In the genomic region with DNA sequence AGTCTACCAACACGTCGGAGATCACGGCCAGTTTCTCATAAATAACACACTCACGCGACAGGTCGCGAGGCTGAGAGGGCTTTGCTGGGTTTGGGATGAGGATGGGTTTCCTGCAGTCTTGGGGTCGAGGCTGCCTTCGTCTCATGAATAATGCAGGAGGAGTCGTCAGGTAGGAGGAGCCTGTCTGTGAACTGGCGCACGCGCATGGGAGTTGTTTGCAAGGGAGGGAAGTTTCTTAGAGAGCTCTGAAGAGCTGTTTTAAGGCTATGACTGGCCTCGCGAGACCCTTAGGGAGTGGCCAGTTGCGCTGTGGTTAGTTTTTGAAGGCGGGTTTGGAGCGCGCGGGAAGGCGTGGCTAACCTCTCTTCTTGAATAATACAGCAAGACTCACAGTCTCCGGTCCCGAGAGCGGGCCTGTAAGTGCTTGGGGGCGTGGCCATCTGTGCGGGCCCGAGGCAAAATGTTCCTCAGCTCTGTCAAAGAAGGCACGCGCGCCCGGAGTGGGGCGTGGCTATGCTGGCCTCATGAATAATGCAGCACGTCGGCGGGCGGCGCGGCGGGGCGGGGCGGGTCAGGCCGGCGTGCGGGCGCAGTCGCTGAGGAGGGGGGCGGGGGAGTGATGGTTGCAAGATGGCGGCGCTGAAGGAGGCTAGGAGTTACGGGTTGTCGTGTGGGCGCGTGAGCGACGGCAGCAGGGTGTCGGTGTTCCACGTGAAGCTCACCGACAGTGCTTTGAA, we compare ENCODE assay signal across 8 mouse cellular contexts. TPM values are rescaled to one million over a fixed set of nuclear protein-coding genes. Genes with fewer than 3 reads are reported as not detected.
DNase-seq lines count a peak whose midpoint lies in the region; ATAC-seq and TF ChIP-seq lines count a peak whose summit lies in the region.

A gene (plus strand): TSS at position 381 of the 737 bp plus-strand sequence.

- H3K27ac ChIP-seq in hindbrain, embryonic 10.5 days: peak within 1 kb of the TSS; percentile 93
- peak within 1 kb of the TSS; percentile 95 for H3K27ac ChIP-seq in lung, postnatal 0 days (ENCODE audit: low read length)

- peak; percentile 99 for DNase-seq in MN1 (ENCODE audit: low spot score)
- peak; percentile 99 for DNase-seq in cerebellum, adult 9-10 months
- peak; percentile 100 for DNase-seq in hindbrain, embryonic 10.5 days (ENCODE audit: low spot score)
- peak; percentile 100 for DNase-seq in layer of hippocampus, adult 9-11 months
- DNase-seq in lung, postnatal 0 days (ENCODE audit: low spot score): peak; percentile 100
- DNase-seq in ovary, postnatal 14 days (ENCODE audit: low spot score): peak; percentile 99
- DNase-seq in thymus, postnatal 14 days: peak; percentile 100

- under 1% methylated on average over 58 of the region's 58 CpGs for WGBS in hindbrain, embryonic 10.5 days
- 2% methylated on average over 55 of the region's 58 CpGs for WGBS in lung, postnatal 0 days

- peak within 1 kb of the TSS; percentile 85 for H3K4me2 ChIP-seq in lung, postnatal 0 days (replicated peaks; ENCODE audit: low read depth, low read length)

- no peaks in the 10 kb centered on the region for H3K9me3 ChIP-seq in hindbrain, embryonic 10.5 days
- no peaks in the 10 kb centered on the region for H3K9me3 ChIP-seq in lung, postnatal 0 days (ENCODE audit: low read length)

- TF ChIP-seq EP300 in lung, postnatal 0 days (IDR thresholded peaks at IDR 0.05): no peak

- H3K9ac ChIP-seq in lung, postnatal 0 days (replicated peaks; ENCODE audit: low read depth): peak within 1 kb of the TSS; percentile 87

- H3K4me3 ChIP-seq in hindbrain, embryonic 10.5 days: peak within 1 kb of the TSS; percentile 74
- H3K4me3 ChIP-seq in lung, postnatal 0 days (ENCODE audit: low read depth, low read length): peak within 1 kb of the TSS; percentile 90

- TF ChIP-seq CTCF in lung, postnatal 0 days (IDR thresholded peaks at IDR 0.05): no peak

- H3K27me3 ChIP-seq in hindbrain, embryonic 10.5 days (ENCODE audit: insufficient read depth, poor library complexity, severe bottlenecking): no peaks in the 10 kb centered on the region
- no peaks in the 10 kb centered on the region for H3K27me3 ChIP-seq in lung, postnatal 0 days (replicated peaks; ENCODE audit: insufficient read depth, low read length)

- peak; percentile 80 for ATAC-seq in frontal cortex, adult (ENCODE audit: low TSS enrichment)
- ATAC-seq in lung, postnatal 0 days: peak; percentile 86

- H3K4me1 ChIP-seq in hindbrain, embryonic 10.5 days (replicated peaks): peaks cover 46% of the 10 kb centered on the region
- H3K4me1 ChIP-seq in lung, postnatal 0 days (ENCODE audit: insufficient read depth, low read depth, low read length): peaks cover 17% of the 10 kb centered on the region

- H3K36me3 ChIP-seq in hindbrain, embryonic 10.5 days: peaks cover 35% of the 10 kb centered on the region
- 0 out of 2 replicates have a peak, but pooled peaks cover 8% of the 10 kb centered on the region for H3K36me3 ChIP-seq in lung, postnatal 0 days (ENCODE audit: insufficient read depth, low read length)

RNA-seq across cellular contexts. Expression of the gene that starts here (rescaled TPM):
- polyA plus RNA-seq in hindbrain, embryonic 10.5 days (2016; fragmentation: Nextera tagmentation; extraction: Ambion mirVana): 20.5 and 22.4 TPM in 2 replicates
- 11.8 and 13.0 TPM in 2 replicates for polyA plus RNA-seq in lung, postnatal 0 days (2015; fragmentation: Nextera tagmentation; extraction: Ambion mirVana)

Comparison
In these comparisons a context has a peak if more than half of its experiments do, and no peak if none do; other contexts are left out.
1. Peak in every context shown above with its lines: DNase-seq, ATAC-seq, H3K4me3 ChIP-seq and H3K27ac ChIP-seq.